Mouse (Mus musculus) kidney, embryonic 14.5 days (tissue): ENCODE results near the gene Fgb. TPM values are rescaled to one million over a fixed set of nuclear protein-coding genes. Genes with fewer than 3 reads are reported as not detected.

ENCODE experiments used
- ATAC-seq: fragments of 200-750 bp; cut with Nextera tagmentation; 2 replicates; pipeline ENCODE4 v1.8.0; 2017; ENCODE audit warnings: moderate number of reproducible peaks, mild to moderate bottlenecking, moderate TSS enrichment, moderate library complexity; ENCODE audit not compliant: low FRiP score, low TSS enrichment
- H3K27ac ChIP-seq: fragments of 300-500 bp; sonication (generic); 2 replicates; pipeline ENCODE4 v1.5.1; 2014; ENCODE audit warnings: low read depth, mild to moderate bottlenecking, low read length, moderate library complexity, mixed read lengths
- H3K27me3 ChIP-seq: fragments of 300-500 bp; sonication (generic); 2 replicates; pipeline ENCODE4 v1.6.1; 2014; ENCODE audit warnings: mild to moderate bottlenecking, low read length; ENCODE audit not compliant: control insufficient read depth, insufficient read depth
- H3K36me3 ChIP-seq: fragments of 300-500 bp; sonication (generic); 2 replicates; pipeline ENCODE4 v1.6.1; 2014; ENCODE audit warnings: low read length, mixed read lengths; ENCODE audit not compliant: control insufficient read depth, insufficient read depth
- H3K4me1 ChIP-seq: fragments of 300-500 bp; sonication (generic); 2 replicates; pipeline ENCODE4 v1.6.1; 2014; ENCODE audit warnings: low read length, mixed read lengths; ENCODE audit not compliant: control insufficient read depth, insufficient read depth
- H3K4me2 ChIP-seq: fragments of 300-500 bp; sonication (generic); replicated peaks from 2 replicates; pipeline ENCODE4 v1.6.1; 2014; ENCODE audit warnings: low read depth, mild to moderate bottlenecking, low read length
- H3K4me3 ChIP-seq: fragments of 300-500 bp; sonication (generic); 2 replicates; pipeline ENCODE4 v1.5.1; 2014; ENCODE audit warnings: mild to moderate bottlenecking, low read length
- H3K9ac ChIP-seq: fragments of 300-500 bp; sonication (generic); 2 replicates; pipeline ENCODE4 v1.6.1; 2014; ENCODE audit warnings: low read depth, mild to moderate bottlenecking, low read length, moderate library complexity
- H3K9me3 ChIP-seq: fragments of 300-500 bp; sonication (generic); 2 replicates; pipeline ENCODE4 v1.6.1; 2016; ENCODE audit warnings: low read length; ENCODE audit not compliant: control insufficient read depth
- WGBS: fragments of 180-500 bp; shearing (Covaris S2); extraction: QIAGEN DNeasy Blood & Tissue Kit; methylation state at CpG from one replicate; pipeline ENCODE4 v1.1.7; 2014; 5-methylcytosine and 5-hydroxymethylcytosine counted together
- polyA plus RNA-seq: library from polyadenylated mRNA; unstranded; fragments of >200 nt; fragmentation: Nextera tagmentation; extraction: Ambion mirVana; gene quantifications from 2 replicates; pipeline ENCODE4 v1.2.1, GENCODE M21; 2014

The Fgb gene
- polyA plus RNA-seq, 1 experiment from 2014 or later, result 1.3 TPM

- Histone ChIP-seq H3K9ac (no peak overlapping the region), H3K4me1 (no peaks in the 10 kb centered on the region), H3K4me2 (no peak overlapping the region), H3K27ac (no peak overlapping the region), H3K4me3 (no peak overlapping the region), H3K36me3 (no peaks in the 10 kb centered on the region), H3K27me3 (no peaks in the 10 kb centered on the region), H3K9me3 (no peaks in the 10 kb centered on the region)
- no peak for ATAC-seq
- 79% methylated on average over 2 of the region's 2 CpGs for WGBS
Measured at GRCm38 (mm10) chr3:83020387-83020786, 29.3 kb downstream of the Fgb start.

GRCm38 (mm10) chr3:83016236-83016635 is 33.4 kb downstream of the Fgb start:
- Histone ChIP-seq H3K4me3 (no peak overlapping the region), H3K9ac (no peak overlapping the region), H3K27ac (no peak overlapping the region), H3K27me3 (no peaks in the 10 kb centered on the region; the same call in 1 of the 2 replicates), H3K9me3 (no peaks in the 10 kb centered on the region), H3K4me1 (no peaks in the 10 kb centered on the region), H3K4me2 (no peak overlapping the region), H3K36me3 (no peaks in the 10 kb centered on the region)
- 83% methylated on average over 1 of the region's 1 CpGs for WGBS
- ATAC-seq, result no peak

- ATAC-seq, result no peak
- H3K4me3 ChIP-seq, result no peak overlapping the region
- no peaks in the 10 kb centered on the region for H3K9me3 ChIP-seq
- 88% methylated on average over 10 of the region's 10 CpGs for WGBS
- no peaks in the 10 kb centered on the region; the same call in 1 of the 2 replicates for H3K27me3 ChIP-seq
- no peaks in the 10 kb centered on the region for H3K4me1 ChIP-seq
- H3K36me3 ChIP-seq, result no peaks in the 10 kb centered on the region
- H3K4me2 ChIP-seq, result no peak overlapping the region
- no peak overlapping the region for H3K27ac ChIP-seq
- H3K9ac ChIP-seq, result no peak overlapping the region
Measured at GRCm38 (mm10) chr3:83013951-83014350, 35.7 kb downstream of the Fgb start.

GRCm38 (mm10) chr3:83012636-83013035 is 37.0 kb downstream of the Fgb start:
- Histone ChIP-seq H3K9ac (no peak overlapping the region), H3K4me1 (no peaks in the 10 kb centered on the region), H3K4me3 (no peak overlapping the region), H3K4me2 (no peak overlapping the region), H3K9me3 (no peaks in the 10 kb centered on the region), H3K27ac (no peak overlapping the region), H3K36me3 (no peaks in the 10 kb centered on the region), H3K27me3 (no peaks in the 10 kb centered on the region; the same call in 1 of the 2 replicates)
- no peak for ATAC-seq
- WGBS, result 90% methylated on average over 19 of the region's 19 CpGs

- Histone ChIP-seq H3K4me1 (no peaks in the 10 kb centered on the region), H3K9me3 (no peaks in the 10 kb centered on the region), H3K4me3 (no peak overlapping the region), H3K27ac (no peak overlapping the region), H3K9ac (no peak overlapping the region), H3K36me3 (no peaks in the 10 kb centered on the region), H3K4me2 (no peak overlapping the region), H3K27me3 (no peaks in the 10 kb centered on the region; the same call in 1 of the 2 replicates)
- ATAC-seq, result no peak
- 73% methylated on average over 4 of the region's 4 CpGs for WGBS
Measured at GRCm38 (mm10) chr3:83011565-83011964, 38.1 kb downstream of the Fgb start.

- no peak overlapping the region for H3K9ac ChIP-seq
- no peak for ATAC-seq
- no peaks in the 10 kb centered on the region; the same call in 1 of the 2 replicates for H3K27me3 ChIP-seq
- no peak overlapping the region for H3K4me3 ChIP-seq
- no peaks in the 10 kb centered on the region for H3K36me3 ChIP-seq
- H3K4me2 ChIP-seq, result no peak overlapping the region
- no peaks in the 10 kb centered on the region for H3K4me1 ChIP-seq
- H3K27ac ChIP-seq, result no peak overlapping the region
- H3K9me3 ChIP-seq, result no peaks in the 10 kb centered on the region
- WGBS, result 88% methylated on average over 4 of the region's 4 CpGs
Measured at GRCm38 (mm10) chr3:83011136-83011535, 38.5 kb downstream of the Fgb start.

- Histone ChIP-seq H3K4me2 (no peak overlapping the region), H3K4me3 (no peak overlapping the region), H3K27me3 (no peaks in the 10 kb centered on the region; the same call in 1 of the 2 replicates), H3K36me3 (no peaks in the 10 kb centered on the region), H3K9me3 (no peaks in the 10 kb centered on the region), H3K27ac (no peak overlapping the region), H3K4me1 (no peaks in the 10 kb centered on the region), H3K9ac (no peak overlapping the region)
- no peak for ATAC-seq
- 76% methylated on average over 11 of the region's 11 CpGs for WGBS
Measured at GRCm38 (mm10) chr3:83010291-83010690, 39.4 kb downstream of the Fgb start.

- H3K36me3 ChIP-seq, result no peaks in the 10 kb centered on the region
- no peaks in the 10 kb centered on the region for H3K9me3 ChIP-seq
- H3K27ac ChIP-seq, result no peak within 1 kb of the TSS
- H3K9ac ChIP-seq, result no peak within 1 kb of the TSS
- ATAC-seq, result no peak
- no peak within 1 kb of the TSS for H3K4me2 ChIP-seq
- H3K27me3 ChIP-seq, result no peaks in the 10 kb centered on the region; the same call in 1 of the 2 replicates
- no peak within 1 kb of the TSS for H3K4me3 ChIP-seq
- H3K4me1 ChIP-seq, result no peaks in the 10 kb centered on the region
- 52% methylated on average over 7 of the region's 7 CpGs for WGBS
Measured at GRCm38 (mm10) chr3:83007557-83007956, 42.1 kb downstream of the Fgb start, which contains the start of gene Fgg. Gene Fgg (plus strand): TSS chr3:83007724.

- no peaks in the 10 kb centered on the region for H3K36me3 ChIP-seq
- H3K9ac ChIP-seq, result no peak overlapping the region
- no peaks in the 10 kb centered on the region for H3K4me1 ChIP-seq
- H3K4me3 ChIP-seq, result no peak overlapping the region
- H3K4me2 ChIP-seq, result no peak overlapping the region
- H3K27ac ChIP-seq, result no peak overlapping the region
- no peaks in the 10 kb centered on the region for H3K27me3 ChIP-seq
- WGBS, result 87% methylated on average over 7 of the region's 7 CpGs
- no peak for ATAC-seq
- no peaks in the 10 kb centered on the region for H3K9me3 ChIP-seq
Measured at GRCm38 (mm10) chr3:83004801-83005200, 44.9 kb downstream of the Fgb start.
